Mouse (Mus musculus): ENCODE results near the gene Asprv1.

The Asprv1 gene

GRCm38 (mm10) chr6:86627946-86628345 lies at the start of gene Asprv1:
Gene Asprv1 (plus strand): TSS chr6:86628164.
- no peak for DNase-seq

GRCm38 (mm10) chr6:86578396-86578795 lies 49.6 kb upstream of the Asprv1 start:
- DNase-seq, result no peak

GRCm38 (mm10) chr6:86579066-86579784 lies 48.7 kb upstream of the Asprv1 start:
- no peak for DNase-seq

- no peak for DNase-seq
Observed at GRCm38 (mm10) chr6:86579926-86580325, 48.0 kb upstream of the Asprv1 start.

- DNase-seq, result no peak
Observed at GRCm38 (mm10) chr6:86583141-86583540, 44.8 kb upstream of the Asprv1 start.

- no peak for DNase-seq
Observed at GRCm38 (mm10) chr6:86583601-86584215, 44.3 kb upstream of the Asprv1 start.

- no peak for DNase-seq
Observed at GRCm38 (mm10) chr6:86584296-86585015, 43.5 kb upstream of the Asprv1 start.

- peak; percentile 43 to 45 for DNase-seq
Observed at GRCm38 (mm10) chr6:86585070-86585600, 42.8 kb upstream of the Asprv1 start.

GRCm38 (mm10) chr6:86586070-86586469 lies 41.9 kb upstream of the Asprv1 start:
- no peak for DNase-seq

GRCm38 (mm10) chr6:86588429-86588828 lies 39.5 kb upstream of the Asprv1 start:
- no peak for DNase-seq

- no peak for DNase-seq
Observed at GRCm38 (mm10) chr6:86593146-86593897, 34.6 kb upstream of the Asprv1 start.

GRCm38 (mm10) chr6:86594636-86595035 lies 33.3 kb upstream of the Asprv1 start:
- DNase-seq, result no peak

- DNase-seq, result no peak
Observed at GRCm38 (mm10) chr6:86595865-86596440, 32.0 kb upstream of the Asprv1 start.

- DNase-seq, result no peak
Observed at GRCm38 (mm10) chr6:86598742-86599193, 29.2 kb upstream of the Asprv1 start.

GRCm38 (mm10) chr6:86599197-86599596 lies 28.8 kb upstream of the Asprv1 start:
- DNase-seq, result peak; percentile 53 to 86

GRCm38 (mm10) chr6:86599951-86600414 lies 28.0 kb upstream of the Asprv1 start:
- DNase-seq, result peak in 1 of 2 experiments; percentile 21

- DNase-seq, result no peak
Observed at GRCm38 (mm10) chr6:86605260-86605659, 22.7 kb upstream of the Asprv1 start.

- no peak for DNase-seq
Observed at GRCm38 (mm10) chr6:86606289-86606688, 21.7 kb upstream of the Asprv1 start.

- DNase-seq, result no peak
Observed at GRCm38 (mm10) chr6:86607471-86607870, 20.5 kb upstream of the Asprv1 start.

- DNase-seq, result no peak
Observed at GRCm38 (mm10) chr6:86609235-86609634, 18.7 kb upstream of the Asprv1 start.

- DNase-seq, result no peak
Observed at GRCm38 (mm10) chr6:86610714-86611113, 17.2 kb upstream of the Asprv1 start.

- no peak for DNase-seq
Observed at GRCm38 (mm10) chr6:86615301-86615700, 12.7 kb upstream of the Asprv1 start.

Measured in spleen, adult 18-20 months (tissue).